Mouse (Mus musculus) limb, embryonic 12.5 days (tissue): ENCODE measurements around the gene Adprhl2. TPM values are rescaled to one million over a fixed set of nuclear protein-coding genes. Genes with fewer than 3 reads are reported as not detected.
A peak's percentile ranks its signal among the peaks of the same experiment; 100 is the strongest.

Experiments used
- ATAC-seq: fragments of 200-750 bp; cut with Nextera tagmentation; 2 replicates; pipeline ENCODE4 v1.8.0; 2017; ENCODE audit warnings: low read depth, moderate TSS enrichment; ENCODE audit not compliant: insufficient number of reproducible peaks, insufficient read depth, low FRiP score, low TSS enrichment
- H3K27ac ChIP-seq: fragments of 300-500 bp; sonication (generic); 2 replicates; pipeline ENCODE4 v1.5.1; 2016; ENCODE audit warnings: mild to moderate bottlenecking, moderate library complexity
- H3K27me3 ChIP-seq: fragments of 300-500 bp; sonication (generic); 2 replicates; pipeline ENCODE4 v1.6.1; 2016; ENCODE audit warnings: mild to moderate bottlenecking, moderate library complexity
- H3K36me3 ChIP-seq: fragments of 300-500 bp; sonication (generic); 2 replicates; pipeline ENCODE4 v1.6.1; 2016; ENCODE audit warnings: mild to moderate bottlenecking, moderate library complexity
- H3K4me1 ChIP-seq: fragments of 300-500 bp; sonication (generic); replicated peaks from 2 replicates; pipeline ENCODE4 v1.6.1; 2016
- H3K4me2 ChIP-seq: fragments of 300-500 bp; sonication (generic); 2 replicates; pipeline ENCODE4 v1.6.1; 2016; ENCODE audit warnings: mild to moderate bottlenecking, moderate library complexity
- H3K4me3 ChIP-seq: fragments of 300-500 bp; sonication (generic); replicated peaks from 2 replicates; pipeline ENCODE4 v1.5.1; 2016; ENCODE audit warnings: mild to moderate bottlenecking
- H3K9ac ChIP-seq: fragments of 300-500 bp; sonication (generic); replicated peaks from 2 replicates; pipeline ENCODE4 v1.6.1; 2016; ENCODE audit warnings: mild to moderate bottlenecking, moderate library complexity
- H3K9me3 ChIP-seq: fragments of 300-500 bp; sonication (generic); 2 replicates; pipeline ENCODE4 v1.6.1; 2016; ENCODE audit warnings: mild to moderate bottlenecking, moderate library complexity
- WGBS: fragments of 180-500 bp; shearing (Covaris S2); methylation state at CpG from one replicate; pipeline ENCODE4 v1.1.7; 2016; 5-methylcytosine and 5-hydroxymethylcytosine counted together
- polyA plus RNA-seq: library from polyadenylated mRNA; unstranded; fragments of >200 nt; fragmentation: Nextera tagmentation; extraction: Ambion mirVana; gene quantifications from 2 replicates; pipeline ENCODE4 v1.2.1, GENCODE M21; 2016

Adprhl2 gene
- 84.9 and 87.5 TPM in 2 replicates for polyA plus RNA-seq

DNA sequence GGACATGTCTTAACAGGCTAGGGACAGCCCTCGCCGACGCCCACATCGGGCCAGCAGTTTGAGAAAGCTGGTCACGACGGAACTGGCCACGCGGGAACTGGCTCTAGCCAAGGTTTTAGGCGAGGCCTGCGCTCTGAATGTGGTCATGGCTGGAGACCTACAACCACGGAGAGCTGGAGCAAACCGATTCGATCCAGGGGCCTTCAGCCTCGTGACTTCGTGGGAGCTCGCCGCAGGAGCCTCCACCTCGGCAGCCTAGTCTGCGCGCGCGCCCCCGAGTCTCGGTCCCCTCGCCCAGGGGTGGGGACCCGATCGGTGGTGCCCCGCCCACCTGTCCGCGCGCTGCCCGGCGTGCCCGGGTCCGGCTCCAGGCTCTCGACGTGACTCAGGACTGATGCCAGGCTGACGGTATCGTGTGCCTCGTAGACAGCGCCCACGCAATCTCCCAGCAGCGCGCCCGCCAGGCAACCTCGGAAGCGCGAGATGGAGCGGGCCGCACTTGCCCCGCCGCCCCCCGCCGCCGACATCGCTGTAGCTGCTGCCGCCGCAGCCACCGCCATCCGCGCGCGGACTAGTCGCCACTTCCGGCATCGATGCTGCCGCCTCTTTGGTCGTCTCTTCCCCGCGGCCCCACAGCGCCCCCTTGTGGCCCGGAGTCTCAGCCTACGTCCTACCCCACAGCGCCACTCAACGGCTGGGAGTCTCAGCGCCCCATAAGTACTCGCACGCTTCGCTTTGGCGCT lies at the start of gene Adprhl2:
Adprhl2 (minus strand) TSS at position 593 of the 743 bp plus-strand sequence.
- WGBS: under 1% methylated on average over 71 of the region's 80 CpGs
- Histone ChIP-seq H3K4me3 (peak within 1 kb of the TSS; percentile 86), H3K36me3 (peaks cover 34% of the 10 kb centered on the region), H3K4me2 (peak within 1 kb of the TSS; percentile 84), H3K9me3 (no peaks in the 10 kb centered on the region), H3K27me3 (peaks cover 41% of the 10 kb centered on the region), H3K4me1 (peaks cover 24% of the 10 kb centered on the region), H3K9ac (peak within 1 kb of the TSS; percentile 79), H3K27ac (peak within 1 kb of the TSS; percentile 83)
- ATAC-seq: peak; percentile 69

DNA sequence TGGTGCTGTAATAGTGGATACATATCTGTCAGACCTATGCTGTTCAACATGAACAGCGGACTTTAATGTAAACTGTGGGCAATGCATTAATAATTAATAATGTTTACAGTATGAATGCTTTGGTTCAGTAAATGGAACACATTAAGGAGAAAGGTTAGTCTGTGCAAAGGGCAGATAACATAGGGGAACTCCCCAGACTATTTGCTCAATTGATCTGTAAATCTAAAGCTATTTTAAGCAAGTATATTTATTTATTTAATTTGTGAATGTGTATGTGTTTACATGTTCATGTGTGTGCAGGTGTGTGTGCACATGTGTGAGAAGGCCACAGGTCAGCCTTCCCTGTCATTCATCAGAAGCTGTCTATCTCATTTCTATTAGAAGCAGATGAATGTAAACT lies 38.6 kb upstream of the Adprhl2 start:
- H3K9ac ChIP-seq: no peak overlapping the region
- peaks cover 64% of the 10 kb centered on the region for H3K36me3 ChIP-seq
- no peaks in the 10 kb centered on the region for H3K4me1 ChIP-seq
- no peaks in the 10 kb centered on the region for H3K27me3 ChIP-seq
- H3K27ac ChIP-seq: no peak overlapping the region
- no peak for ATAC-seq
- WGBS: 95% methylated on average over 1 of the region's 1 CpGs
- no peak overlapping the region for H3K4me3 ChIP-seq
- H3K4me2 ChIP-seq: no peak overlapping the region
- H3K9me3 ChIP-seq: no peaks in the 10 kb centered on the region

DNA sequence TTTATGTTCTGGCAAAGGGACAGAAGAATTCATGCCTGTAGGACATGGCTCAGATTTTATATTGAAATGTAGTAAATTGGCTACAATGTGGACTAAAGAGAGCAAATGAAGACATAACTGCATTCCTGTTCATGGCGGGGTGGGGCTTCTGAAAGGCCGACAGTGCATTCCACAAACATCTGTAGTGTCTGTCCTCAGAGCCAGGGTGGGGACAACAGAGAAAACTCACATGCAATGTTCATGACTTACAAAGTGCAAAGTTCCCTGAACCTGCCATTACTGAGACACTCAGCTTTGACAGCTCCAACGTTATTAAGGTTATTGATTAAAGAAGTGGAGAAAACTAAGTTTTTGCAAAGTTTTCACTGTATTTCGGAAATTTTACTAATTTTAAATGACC lies 21.9 kb upstream of the Adprhl2 start:
- Histone ChIP-seq H3K9me3 (no peaks in the 10 kb centered on the region), H3K4me1 (peaks cover 3% of the 10 kb centered on the region; the same call in 1 of the 2 replicates), H3K36me3 (peaks cover 35% of the 10 kb centered on the region), H3K4me2 (no peak overlapping the region), H3K4me3 (no peak overlapping the region), H3K27me3 (no peaks in the 10 kb centered on the region), H3K27ac (no peak overlapping the region), H3K9ac (no peak overlapping the region)
- WGBS: 80% methylated on average over 4 of the region's 4 CpGs
- no peak for ATAC-seq

DNA sequence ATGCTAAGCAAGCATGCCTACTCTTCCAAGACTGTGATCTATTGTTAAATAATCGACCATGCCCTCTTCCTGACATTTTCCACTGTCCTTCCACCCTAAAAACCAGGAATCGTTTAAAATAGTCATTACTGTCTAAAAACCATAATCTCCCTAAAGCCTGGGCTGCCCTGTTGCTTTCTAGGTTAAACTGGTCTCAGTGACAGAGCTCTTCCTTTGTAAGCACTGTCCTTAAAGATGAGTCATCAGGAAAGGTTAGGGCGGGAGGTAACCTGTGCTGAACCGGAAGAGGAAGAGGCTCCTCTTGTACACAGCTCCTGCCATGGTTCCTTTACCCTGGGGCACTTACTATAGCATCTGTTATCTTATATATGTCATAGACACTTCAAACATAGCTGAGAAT lies 18.0 kb upstream of the Adprhl2 start:
- H3K9me3 ChIP-seq: no peaks in the 10 kb centered on the region
- no peaks in the 10 kb centered on the region for H3K27me3 ChIP-seq
- H3K4me1 ChIP-seq: peaks cover 9% of the 10 kb centered on the region; the same call in 1 of the 2 replicates
- H3K4me3 ChIP-seq: no peak overlapping the region
- WGBS: 68% methylated on average over 4 of the region's 4 CpGs
- no peak overlapping the region for H3K4me2 ChIP-seq
- H3K27ac ChIP-seq: no peak overlapping the region
- no peak overlapping the region for H3K9ac ChIP-seq
- H3K36me3 ChIP-seq: peaks cover 9% of the 10 kb centered on the region
- no peak for ATAC-seq

DNA sequence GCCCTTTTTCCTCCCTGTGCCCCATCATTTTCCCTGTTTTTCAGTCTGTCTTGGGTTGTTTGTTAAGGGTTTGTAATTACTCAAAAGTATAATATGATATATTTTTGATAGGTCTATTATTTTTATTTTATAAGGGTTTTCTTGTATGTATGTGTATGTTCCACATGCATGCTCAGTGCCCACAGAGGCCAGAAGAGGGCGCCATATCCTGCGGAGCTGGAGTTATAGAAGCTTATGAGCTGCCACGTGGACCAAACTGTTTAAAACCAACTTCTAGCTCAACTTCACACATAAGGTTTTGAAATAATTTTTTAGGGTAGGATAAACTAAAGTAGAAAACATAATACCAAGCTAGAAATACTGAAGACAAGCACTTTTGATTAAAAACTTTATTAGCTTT lies 10.9 kb upstream of the Adprhl2 start:
- Histone ChIP-seq H3K4me3 (no peak overlapping the region), H3K27ac (no peak overlapping the region), H3K9ac (no peak overlapping the region), H3K27me3 (no peaks in the 10 kb centered on the region), H3K4me2 (no peak overlapping the region), H3K9me3 (no peaks in the 10 kb centered on the region), H3K4me1 (peaks cover 6% of the 10 kb centered on the region; the same call in 1 of the 2 replicates), H3K36me3 (peaks cover 6% of the 10 kb centered on the region; the same call in 1 of the 2 replicates)
- ATAC-seq: no peak
- WGBS: 52% methylated on average over 3 of the region's 3 CpGs

DNA sequence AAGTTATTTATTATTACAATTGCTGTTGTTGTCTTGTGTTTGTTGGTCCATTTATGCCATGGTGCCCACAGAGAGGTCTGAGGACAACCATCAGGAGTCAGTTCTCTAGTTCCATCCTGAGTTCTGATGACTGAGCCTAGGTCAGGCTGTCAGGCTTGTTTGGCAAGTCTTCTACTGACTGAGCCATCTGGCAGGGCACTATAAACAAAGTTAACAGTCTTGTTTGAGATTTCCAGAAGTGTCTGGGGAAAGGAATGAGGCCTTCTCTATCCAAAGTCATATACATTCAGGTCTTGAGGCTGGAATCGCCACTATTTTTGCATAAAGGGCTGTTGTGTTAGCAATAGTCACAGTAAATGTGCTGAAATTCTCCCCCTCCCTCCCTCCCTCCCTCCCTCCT lies 10.2 kb upstream of the Adprhl2 start:
- 74% methylated on average over 1 of the region's 1 CpGs for WGBS
- ATAC-seq: no peak
- Histone ChIP-seq H3K9me3 (no peaks in the 10 kb centered on the region), H3K4me2 (no peak overlapping the region), H3K4me3 (no peak overlapping the region), H3K4me1 (peaks cover 6% of the 10 kb centered on the region; the same call in 1 of the 2 replicates), H3K27ac (no peak overlapping the region), H3K27me3 (peaks cover 3% of the 10 kb centered on the region; the same call in 1 of the 2 replicates), H3K36me3 (peaks cover 6% of the 10 kb centered on the region; the same call in 1 of the 2 replicates), H3K9ac (no peak overlapping the region)

DNA sequence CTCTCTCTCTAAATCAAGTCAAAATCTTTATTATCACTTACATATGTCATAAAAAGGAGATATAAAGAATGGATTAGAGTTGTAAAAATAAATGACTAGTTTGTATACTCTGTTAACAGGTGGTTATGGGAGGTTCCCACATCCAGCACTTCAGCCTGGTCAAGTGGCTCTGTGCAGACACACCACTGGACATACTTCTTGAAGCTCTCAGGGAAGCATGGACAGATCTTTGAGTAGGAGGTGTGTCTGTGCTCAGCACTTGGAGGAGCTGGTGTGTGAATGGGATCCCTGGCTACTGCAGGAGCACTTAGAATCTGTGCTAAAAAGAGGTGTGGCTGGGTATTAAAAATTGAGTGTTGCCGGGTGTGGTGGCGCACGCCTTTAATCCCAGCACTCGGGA lies 8.8 kb upstream of the Adprhl2 start:
- Histone ChIP-seq H3K27ac (no peak overlapping the region), H3K4me2 (no peak overlapping the region), H3K4me3 (no peak overlapping the region), H3K9me3 (no peaks in the 10 kb centered on the region), H3K36me3 (peaks cover 6% of the 10 kb centered on the region; the same call in 1 of the 2 replicates), H3K9ac (no peak overlapping the region), H3K27me3 (peaks cover 12% of the 10 kb centered on the region), H3K4me1 (peaks cover 10% of the 10 kb centered on the region)
- WGBS: 94% methylated on average over 4 of the region's 4 CpGs
- no peak for ATAC-seq

DNA sequence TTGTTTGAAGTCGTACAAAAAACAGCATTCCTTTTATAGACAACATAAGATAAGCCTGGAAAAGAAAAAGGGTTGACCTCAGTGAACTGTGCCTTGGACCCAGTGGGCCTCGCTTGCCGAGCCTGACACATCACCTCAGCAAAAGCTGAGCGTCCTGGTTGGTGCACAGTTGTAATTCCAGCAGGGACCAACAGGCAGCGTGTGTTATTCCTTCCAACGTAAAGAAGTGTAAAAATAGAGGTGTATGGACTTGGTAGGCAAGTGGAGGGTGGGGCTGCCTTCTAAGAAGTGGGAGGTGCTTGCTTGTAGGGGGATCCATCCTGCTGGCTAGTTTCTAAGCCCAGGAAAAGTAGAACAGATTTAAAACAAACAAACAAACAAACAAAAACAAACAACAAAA lies 4.5 kb upstream of the Adprhl2 start:
- Histone ChIP-seq H3K4me3 (no peak overlapping the region), H3K4me1 (peaks cover 14% of the 10 kb centered on the region), H3K9ac (no peak overlapping the region), H3K36me3 (no peaks in the 10 kb centered on the region), H3K9me3 (no peaks in the 10 kb centered on the region), H3K27me3 (peaks cover 46% of the 10 kb centered on the region), H3K27ac (no peak overlapping the region), H3K4me2 (no peak overlapping the region)
- 13% methylated on average over 6 of the region's 6 CpGs for WGBS
- ATAC-seq: no peak

DNA sequence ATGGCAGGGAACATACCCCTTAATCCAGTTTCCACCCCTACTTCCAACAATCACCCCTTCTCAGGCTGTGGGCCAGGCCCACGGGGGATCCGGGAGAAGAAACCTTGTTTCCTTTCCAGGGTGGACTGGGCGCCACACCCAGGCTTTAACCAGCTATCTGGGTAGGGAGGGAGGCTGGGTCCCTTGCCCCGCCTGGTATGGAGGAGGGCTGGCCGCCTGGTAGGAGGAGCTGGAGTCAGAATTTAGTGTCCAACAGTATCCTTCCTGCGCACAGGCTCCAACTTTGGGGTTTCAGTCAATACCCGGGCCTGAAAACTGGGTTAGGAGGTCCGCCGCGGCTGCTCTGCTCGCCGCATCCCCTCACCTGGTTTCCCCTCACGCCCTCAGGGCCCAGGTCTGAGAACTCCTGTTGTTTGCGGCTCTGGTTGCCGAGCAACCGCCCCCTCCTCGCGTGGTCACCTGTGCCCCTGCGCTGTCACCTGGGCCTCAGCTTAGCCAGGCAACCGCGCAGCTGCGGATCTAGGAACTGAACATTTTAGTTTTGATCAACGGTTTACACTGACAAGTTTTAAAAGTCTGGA lies 3.9 kb upstream of the Adprhl2 start, which contains the start of gene Tekt2:
Tekt2 (minus strand) TSS at position 408 of the 581 bp plus-strand sequence.
- no peaks in the 10 kb centered on the region for H3K36me3 ChIP-seq
- no peak for ATAC-seq
- peak within 1 kb of the TSS; percentile 42; the same call in 1 of the 2 replicates for H3K9ac ChIP-seq
- WGBS: 7% methylated on average over 23 of the region's 23 CpGs
- no peaks in the 10 kb centered on the region for H3K9me3 ChIP-seq
- H3K4me2 ChIP-seq: peak within 1 kb of the TSS; percentile 51
- H3K4me3 ChIP-seq: peak within 1 kb of the TSS; percentile 19
- H3K27ac ChIP-seq: peak within 1 kb of the TSS; percentile 42; the same call in 1 of the 2 replicates
- peaks cover 19% of the 10 kb centered on the region for H3K4me1 ChIP-seq
- peaks cover 46% of the 10 kb centered on the region for H3K27me3 ChIP-seq

DNA sequence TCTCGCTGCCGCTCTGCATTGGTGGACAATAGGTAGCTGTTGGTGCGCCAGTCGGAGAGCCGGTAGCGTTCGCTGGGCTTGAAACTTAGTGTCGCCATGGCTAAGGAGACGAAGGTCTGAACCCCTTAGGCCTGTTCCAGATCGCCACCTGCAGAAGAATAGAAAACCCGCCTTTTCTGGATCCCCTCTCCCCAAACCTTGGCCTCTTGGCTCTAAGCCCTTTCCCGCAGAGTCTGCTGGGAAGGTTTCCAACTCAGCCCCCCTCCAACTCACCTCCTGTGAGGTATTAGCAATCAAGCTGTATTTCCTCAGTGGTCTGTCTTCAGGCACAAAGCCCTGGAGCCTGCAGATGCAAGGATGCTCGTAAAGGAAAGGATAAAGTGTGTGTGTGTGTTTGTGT lies 3.4 kb upstream of the Adprhl2 start:
- no peak for ATAC-seq
- WGBS: 26% methylated on average over 13 of the region's 13 CpGs

DNA sequence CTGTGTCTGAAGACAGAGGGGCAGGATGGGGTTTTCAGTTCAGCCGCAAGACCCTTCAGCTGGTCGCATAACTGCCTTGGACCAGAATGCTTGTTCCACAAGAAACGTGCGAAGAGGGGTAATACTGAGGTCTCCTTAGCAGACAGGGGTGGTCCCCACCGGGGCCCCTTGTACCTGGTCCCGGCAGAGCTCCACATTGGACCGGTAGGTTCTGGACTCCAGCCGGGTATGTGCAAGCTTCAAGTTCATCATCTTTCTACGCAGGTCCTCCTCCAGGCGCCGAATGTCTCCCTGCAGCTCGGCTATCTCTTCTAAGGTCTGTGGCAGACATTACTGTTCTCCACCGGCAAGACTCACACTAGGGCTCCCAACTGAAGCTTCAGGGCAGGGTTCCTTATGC lies 1.1 kb upstream of the Adprhl2 start:
- Histone ChIP-seq H3K36me3 (peaks cover 20% of the 10 kb centered on the region), H3K27me3 (peaks cover 46% of the 10 kb centered on the region), H3K4me3 (no peak overlapping the region), H3K9me3 (no peaks in the 10 kb centered on the region), H3K4me1 (peaks cover 24% of the 10 kb centered on the region), H3K9ac (no peak overlapping the region), H3K4me2 (no peak overlapping the region), H3K27ac (no peak overlapping the region)
- 91% methylated on average over 13 of the region's 13 CpGs for WGBS
- ATAC-seq: no peak

More for the DNA sequence above, 3.4 kb upstream of the Adprhl2 start:
- 0 out of 2 replicates have a peak overlapping the region, but pooled peaks have one; percentile 19 for H3K4me3 ChIP-seq
- H3K4me2 ChIP-seq: peak overlapping the region; percentile 51
- H3K27ac ChIP-seq: peak overlapping the region; percentile 42; the same call in 1 of the 2 replicates
- peaks cover 46% of the 10 kb centered on the region for H3K27me3 ChIP-seq
- H3K9ac ChIP-seq: peak overlapping the region; percentile 42; the same call in 1 of the 2 replicates
- H3K9me3 ChIP-seq: no peaks in the 10 kb centered on the region
- H3K36me3 ChIP-seq: no peaks in the 10 kb centered on the region
- H3K4me1 ChIP-seq: peaks cover 23% of the 10 kb centered on the region
